Mouse (Mus musculus): ENCODE data around the gene Asb10. TPM values are rescaled to one million over a fixed set of nuclear protein-coding genes. Genes with fewer than 3 reads are reported as not detected.
A peak's percentile ranks its signal among the peaks of the same experiment; 100 is the strongest.

Asb10 gene
- polyA plus RNA-seq, 1 experiment from 2014 or later: 0.09 TPM

GRCm38 (mm10) chr5:24486097-24486496, 54.7 kb downstream of the Asb10 start:
- ATAC-seq (no peak), DNase-seq (ENCODE audit: low spot score) (peak; percentile 92)
- Histone ChIP-seq H3K27me3 (replicated peaks; ENCODE audit: control insufficient read depth, insufficient read depth, low read length) (no peaks in the 10 kb centered on the region), H3K4me1 (ENCODE audit: control insufficient read depth, insufficient read depth, low read length) (peaks cover 20% of the 10 kb centered on the region), H3K27ac (ENCODE audit: low read depth, low read length) (no peak overlapping the region), H3K4me3 (ENCODE audit: low read depth, low read length) (no peak overlapping the region), H3K4me2 (ENCODE audit: low read length) (no peak overlapping the region), H3K36me3 (ENCODE audit: control insufficient read depth, insufficient read depth, low read length) (peaks cover 69% of the 10 kb centered on the region), H3K9me3 (replicated peaks; ENCODE audit: control insufficient read depth, low read length) (no peaks in the 10 kb centered on the region), H3K9ac (ENCODE audit: low read length) (no peak overlapping the region)
- 1% methylated on average over 8 of the region's 8 CpGs for WGBS

DNA sequence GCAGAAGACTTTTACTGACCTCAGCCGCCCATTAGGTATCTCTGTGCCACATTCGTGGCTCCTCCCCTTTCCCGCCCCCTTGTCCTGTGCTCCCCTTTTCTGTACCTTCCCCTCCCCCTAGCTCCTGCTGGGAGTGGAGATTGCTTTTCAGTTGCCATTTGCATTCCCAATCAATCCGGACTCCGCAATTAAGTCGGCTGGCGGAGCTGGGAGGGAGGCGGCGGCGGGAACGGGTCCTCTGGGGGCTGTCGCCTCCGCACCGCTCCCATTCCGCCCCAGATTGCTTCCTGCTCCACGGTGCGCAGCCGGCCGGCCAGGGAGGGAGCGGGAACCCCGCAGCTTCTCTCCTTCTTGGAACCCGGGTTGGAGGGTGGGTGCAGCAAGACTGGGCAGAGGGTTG, 55.8 kb downstream of the Asb10 start:
- no peaks in the 10 kb centered on the region for H3K27me3 ChIP-seq (replicated peaks; ENCODE audit: control insufficient read depth, insufficient read depth, low read length)
- H3K27ac ChIP-seq (ENCODE audit: low read depth, low read length): no peak overlapping the region
- H3K9me3 ChIP-seq (replicated peaks; ENCODE audit: control insufficient read depth, low read length): no peaks in the 10 kb centered on the region
- peak overlapping the region; percentile 47 for H3K9ac ChIP-seq (ENCODE audit: low read length)
- peak overlapping the region; percentile 46 for H3K4me2 ChIP-seq (ENCODE audit: low read length)
- 0 out of 2 replicates have a peak overlapping the region, but pooled peaks have one; percentile 5 for H3K4me3 ChIP-seq (ENCODE audit: low read depth, low read length)
- 4% methylated on average over 22 of the region's 22 CpGs for WGBS
- ATAC-seq (peak; percentile 35), DNase-seq (ENCODE audit: low spot score) (peak; percentile 76)
- peaks cover 21% of the 10 kb centered on the region for H3K4me1 ChIP-seq (ENCODE audit: control insufficient read depth, insufficient read depth, low read length)
- peaks cover 69% of the 10 kb centered on the region for H3K36me3 ChIP-seq (ENCODE audit: control insufficient read depth, insufficient read depth, low read length)

GRCm38 (mm10) chr5:24483326-24483725, 57.5 kb downstream of the Asb10 start:
- Histone ChIP-seq H3K4me2 (ENCODE audit: low read length) (no peak overlapping the region), H3K36me3 (ENCODE audit: control insufficient read depth, insufficient read depth, low read length) (peaks cover 69% of the 10 kb centered on the region), H3K9ac (ENCODE audit: low read length) (no peak overlapping the region), H3K4me3 (ENCODE audit: low read depth, low read length) (no peak overlapping the region), H3K9me3 (replicated peaks; ENCODE audit: control insufficient read depth, low read length) (no peaks in the 10 kb centered on the region), H3K27ac (ENCODE audit: low read depth, low read length) (no peak overlapping the region), H3K4me1 (ENCODE audit: control insufficient read depth, insufficient read depth, low read length) (peaks cover 21% of the 10 kb centered on the region), H3K27me3 (replicated peaks; ENCODE audit: control insufficient read depth, insufficient read depth, low read length) (no peaks in the 10 kb centered on the region)
- DNase-seq (ENCODE audit: low spot score) (peak; percentile 85), ATAC-seq (peak; percentile 27)
- 14% methylated on average over 11 of the region's 11 CpGs for WGBS

Other genes starting within 250 kb of the Asb10 start
- gene Kcnh2, start 189.4 kb downstream of the Asb10 start, polyA plus RNA-seq (2014; fragmentation: Nextera tagmentation; extraction: Ambion mirVana): 4.7 and 5.2 TPM in 2 replicates
- 4.6 and 7.6 TPM in 2 replicates for gene Nos3, start 176.2 kb downstream of the Asb10 start, polyA plus RNA-seq (2014; fragmentation: Nextera tagmentation; extraction: Ambion mirVana)
- 0.48 and 0.74 TPM in 2 replicates for gene Atg9b, start 148.8 kb downstream of the Asb10 start, polyA plus RNA-seq (2014; fragmentation: Nextera tagmentation; extraction: Ambion mirVana)
- 37.1 and 43.1 TPM in 2 replicates for gene Abcb8, start 147.3 kb downstream of the Asb10 start, polyA plus RNA-seq (2014; fragmentation: Nextera tagmentation; extraction: Ambion mirVana)
- gene Asic3, start 127.6 kb downstream of the Asb10 start, polyA plus RNA-seq (2014; fragmentation: Nextera tagmentation; extraction: Ambion mirVana): not detected in 2 replicates
- gene Cdk5, start 117.4 kb downstream of the Asb10 start, polyA plus RNA-seq (2014; fragmentation: Nextera tagmentation; extraction: Ambion mirVana): 106 and 113 TPM in 2 replicates
- 11.5 and 14.6 TPM in 2 replicates for gene Slc4a2, start 117.1 kb downstream of the Asb10 start, polyA plus RNA-seq (2014; fragmentation: Nextera tagmentation; extraction: Ambion mirVana)
- gene Fastk, start 95.7 kb downstream of the Asb10 start, polyA plus RNA-seq (2014; fragmentation: Nextera tagmentation; extraction: Ambion mirVana): 89.3 and 94.3 TPM in 2 replicates
- 45.5 and 47.5 TPM in 2 replicates for gene Tmub1, start 93.1 kb downstream of the Asb10 start, polyA plus RNA-seq (2014; fragmentation: Nextera tagmentation; extraction: Ambion mirVana)
- gene Agap3, start 88.8 kb downstream of the Asb10 start, polyA plus RNA-seq (2014; fragmentation: Nextera tagmentation; extraction: Ambion mirVana): 47.5 and 49.5 TPM in 2 replicates
- gene Gbx1, start 13.8 kb downstream of the Asb10 start, polyA plus RNA-seq (2014; fragmentation: Nextera tagmentation; extraction: Ambion mirVana): 0.49 and 0.51 TPM in 2 replicates
- gene 4931409K22Rik, start 15.8 kb upstream of the Asb10 start, polyA plus RNA-seq (2014; fragmentation: Nextera tagmentation; extraction: Ambion mirVana): 0.06 and 0.09 TPM in 2 replicates
- gene Abcf2, start 36.5 kb upstream of the Asb10 start, polyA plus RNA-seq (2014; fragmentation: Nextera tagmentation; extraction: Ambion mirVana): 111 and 112 TPM in 2 replicates
- gene Chpf2, start 45.8 kb upstream of the Asb10 start, polyA plus RNA-seq (2014; fragmentation: Nextera tagmentation; extraction: Ambion mirVana): 10.6 and 13.8 TPM in 2 replicates
- 170 and 177 TPM in 2 replicates for gene Smarcd3, start 83.4 kb upstream of the Asb10 start, polyA plus RNA-seq (2014; fragmentation: Nextera tagmentation; extraction: Ambion mirVana)
- 59.8 and 65.3 TPM in 2 replicates for gene Nub1, start 144.6 kb upstream of the Asb10 start, polyA plus RNA-seq (2014; fragmentation: Nextera tagmentation; extraction: Ambion mirVana)
- 6.1 and 6.4 TPM in 2 replicates for gene Wdr86, start 189.7 kb upstream of the Asb10 start, polyA plus RNA-seq (2014; fragmentation: Nextera tagmentation; extraction: Ambion mirVana)
- gene Crygn, start 217.0 kb upstream of the Asb10 start, polyA plus RNA-seq (2014; fragmentation: Nextera tagmentation; extraction: Ambion mirVana): 1.8 TPM in 1 of 2 replicates, not detected in the other

Data from forebrain, embryonic 14.5 days (tissue).